In genomic region chr4:76451019-76451552, GRCm38 (mm10) we compare ENCODE assay signal across 8 mouse cellular contexts.
DNase-seq lines count a peak whose midpoint lies in the region; ATAC-seq and TF ChIP-seq lines count a peak whose summit lies in the region.

No protein-coding gene starts in this region.

- H3K27ac ChIP-seq in lung, embryonic 15.5 days = no peak overlapping the region
- no peak overlapping the region for H3K27ac ChIP-seq in embryonic facial prominence, embryonic 11.5 days (replicated peaks; ENCODE audit: low read depth, low read length)
- no peak overlapping the region for H3K27ac ChIP-seq in intestine, postnatal 0 days (ENCODE audit: low read depth, low read length)
- no peak overlapping the region for H3K27ac ChIP-seq in liver, postnatal 0 days (ENCODE audit: low read depth)

- no peak for ATAC-seq in lung, embryonic 15.5 days (ENCODE audit: borderline replicate concordance, extremely low read depth, low FRiP score, low TSS enrichment)
- ATAC-seq in embryonic facial prominence, embryonic 11.5 days (replicated peaks; ENCODE audit: insufficient number of reproducible peaks, low FRiP score, low TSS enrichment, low read depth) = no peak
- ATAC-seq in intestine, postnatal 0 days = no peak
- ATAC-seq in liver, postnatal 0 days = no peak

- TF ChIP-seq CTCF in intestine, postnatal 0 days (IDR thresholded peaks at IDR 0.05; ENCODE audit: low read depth) = no peak
- no peak for TF ChIP-seq CTCF in liver, postnatal 0 days (IDR thresholded peaks at IDR 0.05; ENCODE audit: low read depth)

- H3K36me3 ChIP-seq in lung, embryonic 15.5 days = no peaks in the 10 kb centered on the region
- H3K36me3 ChIP-seq in embryonic facial prominence, embryonic 11.5 days (replicated peaks; ENCODE audit: control insufficient read depth, insufficient read depth, low read depth, low read length) = no peaks in the 10 kb centered on the region
- H3K36me3 ChIP-seq in intestine, postnatal 0 days (ENCODE audit: control insufficient read depth, insufficient read depth) = no peaks in the 10 kb centered on the region
- no peaks in the 10 kb centered on the region for H3K36me3 ChIP-seq in liver, postnatal 0 days (replicated peaks; ENCODE audit: insufficient read depth, low read length)

- peaks cover 5% of the 10 kb centered on the region; the same call in 1 of the 2 replicates for H3K4me1 ChIP-seq in lung, embryonic 15.5 days
- no peaks in the 10 kb centered on the region for H3K4me1 ChIP-seq in embryonic facial prominence, embryonic 11.5 days (ENCODE audit: control insufficient read depth, insufficient read depth, low read length)
- H3K4me1 ChIP-seq in intestine, postnatal 0 days (replicated peaks; ENCODE audit: control insufficient read depth, insufficient read depth, low read length) = no peaks in the 10 kb centered on the region
- no peaks in the 10 kb centered on the region for H3K4me1 ChIP-seq in liver, postnatal 0 days (ENCODE audit: insufficient read depth)

- TF ChIP-seq EP300 in liver, postnatal 0 days (IDR thresholded peaks at IDR 0.05; ENCODE audit: low read depth) = no peak

- DNase-seq in lung, postnatal 36 days = no peak
- no peak for DNase-seq in embryonic facial prominence, embryonic 11.5 days (ENCODE audit: low spot score)
- DNase-seq in liver, postnatal 0 days = no peak
- no peak for DNase-seq in right cerebral cortex, adult 18-20 months
- DNase-seq in natural killer cell, adult 2 months (ENCODE audit: low spot score in 2 of 2) = no peak
- DNase-seq in MN1 (ENCODE audit: low spot score) = no peak

- no peaks in the 10 kb centered on the region for H3K9me3 ChIP-seq in lung, embryonic 15.5 days
- no peaks in the 10 kb centered on the region for H3K9me3 ChIP-seq in embryonic facial prominence, embryonic 11.5 days (replicated peaks; ENCODE audit: control insufficient read depth, low read length)
- no peaks in the 10 kb centered on the region for H3K9me3 ChIP-seq in intestine, postnatal 0 days (ENCODE audit: control insufficient read depth)
- H3K9me3 ChIP-seq in liver, postnatal 0 days (ENCODE audit: low read length) = no peaks in the 10 kb centered on the region

- peak overlapping the region; percentile 82 for H3K4me3 ChIP-seq in lung, embryonic 15.5 days
- H3K4me3 ChIP-seq in embryonic facial prominence, embryonic 11.5 days (ENCODE audit: low read depth, low read length) = peak overlapping the region; percentile 84
- H3K4me3 ChIP-seq in intestine, postnatal 0 days (ENCODE audit: low read depth, low read length) = peak overlapping the region; percentile 80
- H3K4me3 ChIP-seq in liver, postnatal 0 days (ENCODE audit: low read depth, low read length) = no peak overlapping the region; the same call in 1 of the 2 replicates

- 0 out of 2 replicates have a peak, but pooled peaks cover 2% of the 10 kb centered on the region for H3K27me3 ChIP-seq in lung, embryonic 15.5 days
- H3K27me3 ChIP-seq in embryonic facial prominence, embryonic 11.5 days (ENCODE audit: control insufficient read depth, insufficient read depth, low read length) = no peaks in the 10 kb centered on the region
- no peaks in the 10 kb centered on the region for H3K27me3 ChIP-seq in intestine, postnatal 0 days (replicated peaks; ENCODE audit: control insufficient read depth, insufficient read depth, low read length)
- H3K27me3 ChIP-seq in liver, postnatal 0 days (ENCODE audit: insufficient read depth, low read length) = peaks cover 14% of the 10 kb centered on the region

- H3K4me2 ChIP-seq in lung, embryonic 15.5 days = peak overlapping the region; percentile 94
- peak overlapping the region; percentile 77 for H3K4me2 ChIP-seq in embryonic facial prominence, embryonic 11.5 days (ENCODE audit: low read depth, low read length)
- H3K4me2 ChIP-seq in intestine, postnatal 0 days (replicated peaks; ENCODE audit: low read depth) = peak overlapping the region; percentile 95
- peak overlapping the region; percentile 91 for H3K4me2 ChIP-seq in liver, postnatal 0 days (ENCODE audit: low read depth, low read length)

- 29% methylated on average over 8 of the region's 8 CpGs for WGBS in lung, embryonic 15.5 days
- WGBS in embryonic facial prominence, embryonic 11.5 days = 49% methylated on average over 8 of the region's 8 CpGs
- WGBS in intestine, postnatal 0 days = 57% methylated on average over 8 of the region's 8 CpGs
- WGBS in liver, postnatal 0 days (ENCODE audit: insufficient replicate concordance) = 28% methylated on average over 8 of the region's 8 CpGs

- H3K9ac ChIP-seq in lung, embryonic 15.5 days = no peak overlapping the region
- peak overlapping the region; percentile 92 for H3K9ac ChIP-seq in embryonic facial prominence, embryonic 11.5 days (replicated peaks; ENCODE audit: low read length)
- H3K9ac ChIP-seq in intestine, postnatal 0 days (ENCODE audit: low read depth, low read length) = no peak overlapping the region
- H3K9ac ChIP-seq in liver, postnatal 0 days (replicated peaks) = no peak overlapping the region
